Mouse (Mus musculus): ENCODE results near the gene Mamstr.

- TF ChIP-seq POLR2A (IDR thresholded peaks at IDR 0.05; ENCODE audit: extremely low read depth, insufficient read depth, low read length): no peak
- TF ChIP-seq CTCF (IDR thresholded peaks at IDR 0.05; ENCODE audit: extremely low read depth, insufficient read depth, low read length): no peak
These were observed 47.9 kb upstream of the Mamstr start for GRCm38 (mm10) chr7:45591880-45592279.
